Mouse (Mus musculus): ENCODE results near the gene Olfr485. TPM values are rescaled to one million over a fixed set of nuclear protein-coding genes. Genes with fewer than 3 reads are reported as not detected.

The Olfr485 gene
- polyA plus RNA-seq, 1 experiment from 2014 or later = not detected

Other genes starting within 250 kb of the Olfr485 start
- not detected in 2 replicates for gene Olfr473, start 229.4 kb downstream of the Olfr485 start, polyA plus RNA-seq (2015; fragmentation: Nextera tagmentation; extraction: Ambion mirVana)
- not detected in 2 replicates for gene Olfr474, start 205.2 kb downstream of the Olfr485 start, polyA plus RNA-seq (2015; fragmentation: Nextera tagmentation; extraction: Ambion mirVana)
- not detected in 2 replicates for gene Olfr476, start 195.1 kb downstream of the Olfr485 start, polyA plus RNA-seq (2015; fragmentation: Nextera tagmentation; extraction: Ambion mirVana)
- gene Olfr477, start 173.2 kb downstream of the Olfr485 start, polyA plus RNA-seq (2015; fragmentation: Nextera tagmentation; extraction: Ambion mirVana) = not detected in 2 replicates
- not detected in 2 replicates for gene Olfr478, start 125.9 kb downstream of the Olfr485 start, polyA plus RNA-seq (2015; fragmentation: Nextera tagmentation; extraction: Ambion mirVana)
- gene Olfr479, start 109.2 kb downstream of the Olfr485 start, polyA plus RNA-seq (2015; fragmentation: Nextera tagmentation; extraction: Ambion mirVana) = not detected in 2 replicates
- not detected in 2 replicates for gene Olfr480, start 92.5 kb downstream of the Olfr485 start, polyA plus RNA-seq (2015; fragmentation: Nextera tagmentation; extraction: Ambion mirVana)
- not detected in 2 replicates for gene Olfr481, start 80.0 kb downstream of the Olfr485 start, polyA plus RNA-seq (2015; fragmentation: Nextera tagmentation; extraction: Ambion mirVana)
- gene Olfr482, start 62.3 kb downstream of the Olfr485 start, polyA plus RNA-seq (2015; fragmentation: Nextera tagmentation; extraction: Ambion mirVana) = 0.24 TPM in 1 of 2 replicates, not detected in the other
- not detected in 2 replicates for gene Olfr483, start 59.0 kb downstream of the Olfr485 start, polyA plus RNA-seq (2015; fragmentation: Nextera tagmentation; extraction: Ambion mirVana)
- not detected in 2 replicates for gene Olfr484, start 32.4 kb downstream of the Olfr485 start, polyA plus RNA-seq (2015; fragmentation: Nextera tagmentation; extraction: Ambion mirVana)
- not detected in 2 replicates for gene Olfr486, start 12.9 kb upstream of the Olfr485 start, polyA plus RNA-seq (2015; fragmentation: Nextera tagmentation; extraction: Ambion mirVana)
- not detected in 2 replicates for gene Olfr487, start 54.8 kb upstream of the Olfr485 start, polyA plus RNA-seq (2015; fragmentation: Nextera tagmentation; extraction: Ambion mirVana)
- gene Olfr488, start 98.5 kb upstream of the Olfr485 start, polyA plus RNA-seq (2015; fragmentation: Nextera tagmentation; extraction: Ambion mirVana) = not detected in 2 replicates
- gene Olfr490, start 129.1 kb upstream of the Olfr485 start, polyA plus RNA-seq (2015; fragmentation: Nextera tagmentation; extraction: Ambion mirVana) = not detected in 2 replicates
- gene Olfr491, start 153.6 kb upstream of the Olfr485 start, polyA plus RNA-seq (2015; fragmentation: Nextera tagmentation; extraction: Ambion mirVana) = not detected in 2 replicates
- gene Olfr492, start 163.8 kb upstream of the Olfr485 start, polyA plus RNA-seq (2015; fragmentation: Nextera tagmentation; extraction: Ambion mirVana) = not detected in 2 replicates
- gene Olfr493, start 187.1 kb upstream of the Olfr485 start, polyA plus RNA-seq (2015; fragmentation: Nextera tagmentation; extraction: Ambion mirVana) = not detected in 2 replicates
- gene Olfr494, start 205.5 kb upstream of the Olfr485 start, polyA plus RNA-seq (2015; fragmentation: Nextera tagmentation; extraction: Ambion mirVana) = not detected in 2 replicates
- gene Olfr495, start 233.3 kb upstream of the Olfr485 start, polyA plus RNA-seq (2015; fragmentation: Nextera tagmentation; extraction: Ambion mirVana) = not detected in 2 replicates